Mouse (Mus musculus) c-Kit-negative CD71-positive TER-119-positive erythroid progenitor cells, embryonic 14.5 days (primary cell): ENCODE results near the gene Iqgap2.

Experiments used
- DNase-seq: peaks from one replicate; pipeline ENCODE4 v3.0.0-alpha.2; 2013; ENCODE audit warnings: low read depth, low spot score

The Iqgap2 gene

GRCm38 (mm10) chr13:95779261-95779660 lies 112.5 kb downstream of the Iqgap2 start:
- no peak for DNase-seq

- DNase-seq = no peak
Observed at GRCm38 (mm10) chr13:95778761-95779161, 113.0 kb downstream of the Iqgap2 start.

DNA sequence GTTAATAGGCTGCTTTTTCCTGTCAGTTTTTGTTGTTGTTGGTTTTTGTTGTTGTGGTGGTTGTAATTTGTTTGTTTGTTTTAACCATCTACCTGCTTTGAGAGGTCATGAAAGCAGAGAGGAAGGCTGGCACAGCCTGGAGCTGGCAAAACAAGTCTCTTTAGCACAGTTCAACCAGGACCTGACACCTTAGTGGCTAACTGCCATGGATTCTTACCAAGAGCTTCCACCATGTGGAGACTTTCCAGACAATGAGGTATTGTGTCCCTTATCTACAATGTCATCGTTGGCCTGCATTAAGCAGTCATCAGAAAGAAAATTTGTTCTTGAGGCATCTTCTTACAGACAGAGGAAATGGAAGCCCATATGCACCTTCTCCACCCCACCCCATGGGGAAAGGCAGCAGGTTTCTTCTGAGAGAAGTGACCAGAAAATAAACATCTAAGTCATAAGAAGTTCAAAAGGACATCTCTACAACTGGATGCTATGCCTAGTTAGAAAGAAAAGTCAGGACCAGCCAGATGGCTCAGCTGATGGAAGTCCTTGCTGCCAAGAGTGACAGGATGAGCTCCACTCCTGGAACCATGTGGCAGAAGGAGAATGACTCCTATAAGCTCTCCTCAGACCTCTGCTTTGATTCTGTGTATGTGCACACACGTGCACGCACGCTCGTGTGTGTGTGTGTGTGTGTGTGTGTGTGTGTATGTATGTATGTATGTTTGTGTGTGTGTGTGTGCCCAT lies 113.9 kb downstream of the Iqgap2 start:
- no peak for DNase-seq

- DNase-seq = no peak
Observed at GRCm38 (mm10) chr13:95777237-95777636, 114.5 kb downstream of the Iqgap2 start.

DNA sequence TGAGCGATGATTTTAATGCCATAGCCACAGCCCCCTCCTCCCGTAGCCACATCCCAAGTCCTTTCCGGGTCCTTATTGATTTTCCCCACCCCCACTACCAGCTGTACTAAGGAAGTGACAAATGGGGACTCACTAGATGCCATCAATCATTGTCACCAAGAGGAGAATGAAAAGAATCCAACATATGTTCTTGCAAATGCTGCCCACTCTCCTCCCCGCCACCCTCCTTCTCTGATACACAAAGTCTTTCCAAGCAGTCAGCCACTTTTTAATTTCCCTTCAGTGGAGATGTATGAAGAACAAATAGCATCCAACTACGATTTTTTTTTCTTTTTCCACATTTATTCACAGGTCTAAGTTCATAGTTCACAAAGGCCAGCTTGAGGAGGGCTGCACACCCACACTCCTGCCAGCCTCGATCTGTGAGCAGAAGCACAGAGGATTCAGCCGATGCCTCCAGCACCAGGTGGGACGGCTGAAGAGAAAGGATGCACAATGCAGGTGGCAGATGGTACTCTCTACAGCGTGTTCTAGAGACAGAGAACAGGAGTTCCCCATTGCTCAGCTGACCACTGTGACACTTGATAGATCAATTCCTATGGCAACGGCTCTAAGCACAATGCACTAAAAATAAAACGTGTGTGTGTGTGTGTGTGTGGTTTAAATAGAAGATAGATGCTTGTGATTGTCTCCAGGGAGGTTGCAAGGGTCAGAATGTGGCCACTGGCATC lies 116.6 kb downstream of the Iqgap2 start:
- no peak for DNase-seq

GRCm38 (mm10) chr13:95765017-95765416 lies 126.7 kb downstream of the Iqgap2 start:
- no peak for DNase-seq

- no peak for DNase-seq
Observed at GRCm38 (mm10) chr13:95763876-95764517, 127.7 kb downstream of the Iqgap2 start.

DNA sequence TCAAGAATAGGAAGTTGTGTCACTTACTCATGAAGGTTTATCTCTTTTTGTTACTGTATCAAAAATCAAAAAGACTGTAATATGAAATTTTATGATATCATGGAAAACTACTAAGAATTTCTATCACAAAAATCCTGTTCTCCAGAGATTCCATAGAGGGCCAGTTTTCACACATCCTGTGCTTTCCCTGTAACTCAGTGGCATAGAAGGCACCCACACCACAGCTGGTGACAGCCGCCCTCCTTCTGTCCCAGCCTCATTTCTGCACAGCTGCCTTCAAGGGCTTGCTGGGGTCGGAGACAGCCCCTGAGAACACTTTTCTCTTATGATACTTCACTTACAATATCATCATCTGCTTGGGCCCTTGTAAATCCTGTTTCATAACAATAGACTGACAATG lies 131.9 kb downstream of the Iqgap2 start:
- no peak for DNase-seq

DNA sequence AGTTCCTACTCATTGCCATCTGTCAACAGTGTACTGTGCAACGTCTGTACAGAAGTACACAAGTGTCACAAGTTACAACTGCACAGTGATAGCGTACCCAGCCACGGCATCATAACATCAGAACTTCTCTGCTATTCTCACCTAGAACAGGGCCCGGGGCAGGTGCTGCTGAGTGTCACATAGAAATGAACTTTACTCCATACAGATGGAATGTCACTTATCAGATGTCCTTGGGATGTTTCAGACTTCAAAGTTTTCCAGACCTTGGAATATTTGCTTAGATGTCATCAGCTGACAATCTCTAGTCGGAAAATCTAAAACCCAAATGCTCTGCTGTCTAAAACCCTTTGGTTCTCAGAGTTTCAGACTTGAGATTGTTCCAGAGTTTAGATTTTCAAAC lies 137.4 kb downstream of the Iqgap2 start:
- no peak for DNase-seq

GRCm38 (mm10) chr13:95752386-95752785 lies 139.3 kb downstream of the Iqgap2 start:
- no peak for DNase-seq

GRCm38 (mm10) chr13:95747541-95747940 lies 144.2 kb downstream of the Iqgap2 start:
- DNase-seq = no peak

GRCm38 (mm10) chr13:95747101-95747500 lies 144.6 kb downstream of the Iqgap2 start:
- DNase-seq = no peak

GRCm38 (mm10) chr13:95746509-95746908 lies 145.2 kb downstream of the Iqgap2 start:
- peak; percentile 16 for DNase-seq

DNA sequence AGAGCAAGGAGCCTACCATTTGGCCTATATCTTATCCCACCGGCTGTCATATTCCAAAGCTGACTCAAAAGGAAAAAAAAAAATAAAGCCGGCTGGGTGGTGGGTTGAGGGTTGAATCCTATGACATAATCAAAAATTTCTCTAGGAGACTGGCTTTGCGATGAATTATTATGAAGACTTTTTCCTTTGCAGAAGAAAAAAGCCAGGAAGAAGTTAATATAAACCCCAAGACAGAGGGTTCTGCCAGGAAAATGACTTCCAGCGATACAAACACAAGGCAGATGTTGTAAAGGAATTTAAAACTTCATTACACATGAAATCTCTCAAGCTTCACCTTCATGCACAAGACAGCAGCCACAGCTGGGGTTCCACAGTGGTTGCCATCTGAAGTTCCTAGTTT lies 146.3 kb downstream of the Iqgap2 start:
- no peak for DNase-seq

GRCm38 (mm10) chr13:95742881-95743466 lies 148.7 kb downstream of the Iqgap2 start:
- DNase-seq = no peak

DNA sequence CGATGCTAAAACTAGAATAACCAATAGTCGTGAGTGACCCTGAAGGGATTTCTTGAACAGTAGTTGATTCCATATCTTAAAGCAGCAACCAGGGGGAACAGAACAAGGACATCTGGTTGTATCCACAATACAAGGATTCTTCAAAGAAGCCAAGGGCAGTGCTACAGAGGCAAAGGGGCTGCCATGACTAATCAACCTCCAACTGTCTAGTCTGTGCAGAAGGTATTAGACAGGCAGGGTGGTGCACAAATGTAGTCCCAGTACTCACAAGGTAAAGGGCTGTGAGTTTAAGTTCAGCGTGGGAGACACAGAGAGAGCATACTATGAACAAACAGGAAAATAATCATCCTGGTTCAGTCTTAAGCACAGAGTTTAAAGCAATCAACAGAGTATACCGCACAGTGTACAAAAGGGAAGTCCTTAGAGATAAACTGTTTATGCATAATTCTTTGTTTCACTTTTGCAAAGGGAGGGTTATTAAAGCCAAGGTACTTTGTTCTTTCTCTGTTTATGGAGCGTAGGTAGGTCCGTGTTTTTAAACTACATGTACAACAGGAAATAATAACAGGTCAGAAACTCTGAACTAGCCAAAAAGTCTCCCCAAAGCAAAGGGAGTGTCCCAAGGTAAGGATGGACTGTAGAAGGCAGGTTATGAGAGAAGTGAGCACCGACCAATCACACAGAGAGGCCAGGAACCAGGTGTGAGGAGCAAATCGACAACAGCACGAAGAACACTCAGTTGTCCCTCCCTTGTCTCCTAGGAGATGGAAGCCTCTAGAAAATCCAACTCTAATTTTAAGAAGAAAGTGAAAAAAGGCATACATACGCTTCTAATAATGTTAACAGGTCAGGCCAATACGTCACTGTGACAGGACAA lies 149.7 kb downstream of the Iqgap2 start:
- no peak for DNase-seq

DNA sequence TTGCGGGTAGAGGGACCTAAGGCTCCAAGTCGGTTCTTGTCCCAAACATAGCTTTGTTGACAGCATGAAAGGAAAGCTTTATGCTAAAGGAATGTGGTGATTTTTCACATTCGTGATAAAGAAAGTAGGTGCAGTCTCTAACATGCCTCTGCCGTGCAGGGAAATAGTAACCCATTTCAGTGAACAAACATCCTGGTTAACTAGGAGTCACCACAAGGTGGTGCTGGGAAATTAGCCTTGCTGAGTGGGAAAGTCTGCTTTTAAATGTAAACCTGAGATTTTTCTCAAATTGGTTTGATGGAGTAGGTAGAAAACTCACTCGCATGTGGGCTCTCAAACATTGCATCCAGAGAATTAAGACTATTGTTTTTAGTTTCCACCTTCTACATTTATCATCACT lies 152.1 kb downstream of the Iqgap2 start:
- no peak for DNase-seq

- DNase-seq = no peak
Observed at GRCm38 (mm10) chr13:95730491-95730890, 161.2 kb downstream of the Iqgap2 start.

- peak; percentile 68 for DNase-seq
Observed at GRCm38 (mm10) chr13:95719320-95720232, 172.1 kb downstream of the Iqgap2 start.

DNA sequence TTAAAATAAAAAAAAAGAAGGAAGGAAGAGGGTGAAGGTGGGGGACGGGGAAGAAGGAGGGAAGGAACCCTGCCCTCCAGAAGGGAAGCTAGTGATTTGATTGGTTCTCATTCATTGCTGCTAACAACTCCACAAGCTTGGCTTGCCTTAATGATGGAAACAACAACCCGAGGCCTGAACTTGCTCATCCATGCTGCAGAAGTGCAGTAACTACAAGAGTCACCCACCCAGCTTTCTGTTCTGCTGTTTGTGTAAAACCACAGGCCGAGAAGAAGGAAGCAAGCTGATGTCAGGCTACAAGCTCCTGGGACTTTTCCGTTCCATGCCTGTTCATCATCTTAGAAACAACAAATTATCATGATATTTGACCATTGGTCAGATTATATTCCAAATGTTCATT lies 176.4 kb downstream of the Iqgap2 start:
- DNase-seq = no peak
